Mouse (Mus musculus) spleen, adult 2 months (tissue): ENCODE data around the gene Lpar3.

ENCODE experiments used
- CTCF ChIP-seq: fragments of 200-500 bp; IDR thresholded peaks from 2 replicates; pipeline ENCODE4 v1.5.1; 2011; ENCODE audit warnings: mild to moderate bottlenecking, inconsistent platforms; ENCODE audit not compliant: insufficient read depth, insufficient read length, insufficient replicate concordance; ENCODE audit errors: extremely low read depth
- POLR2A ChIP-seq: fragments of 200-500 bp; IDR thresholded peaks from 2 replicates; pipeline ENCODE4 v1.6.1; 2011; ENCODE audit warnings: low read depth, low read length, inconsistent platforms

- TF ChIP-seq CTCF (no peak), POLR2A (no peak)
Measured at GRCm38 (mm10) chr3:146253736-146254320, 33.1 kb downstream of the Lpar3 start.
